Mouse (Mus musculus) forebrain, embryonic 11.5 days (tissue): ENCODE data around the gene Rassf1. TPM values are rescaled to one million over a fixed set of nuclear protein-coding genes. Genes with fewer than 3 reads are reported as not detected.
"Not testable (repeated sequence)": the region's sequence is repeated elsewhere in the genome, so short reads cannot be mapped to it uniquely, and the experiment has no call there.

ENCODE experiments used
- ATAC-seq: fragments of 200-750 bp; cut with Nextera tagmentation; replicated peaks from 2 replicates; pipeline ENCODE4 v1.8.0; 2017; ENCODE audit warnings: moderate TSS enrichment; ENCODE audit not compliant: low FRiP score
- DNase-seq: peaks from one replicate; pipeline ENCODE4 v3.0.0-alpha.2; 2017; ENCODE audit warnings: low spot score
- H3K27ac ChIP-seq: fragments of 300-500 bp; sonication (generic); 2 replicates; pipeline ENCODE4 v1.5.1; 2014; ENCODE audit warnings: low read depth, low read length
- H3K27me3 ChIP-seq: fragments of 300-500 bp; sonication (generic); 2 replicates; pipeline ENCODE4 v1.6.1; 2014; ENCODE audit warnings: mild to moderate bottlenecking, low read length, mixed read lengths; ENCODE audit not compliant: control insufficient read depth, insufficient read depth
- H3K36me3 ChIP-seq: fragments of 300-500 bp; sonication (generic); 2 replicates; pipeline ENCODE4 v1.6.1; 2014; ENCODE audit warnings: mild to moderate bottlenecking, low read length, moderate library complexity, mixed read lengths; ENCODE audit not compliant: control insufficient read depth, insufficient read depth
- H3K4me1 ChIP-seq: fragments of 300-500 bp; sonication (generic); replicated peaks from 2 replicates; pipeline ENCODE4 v1.6.1; 2014; ENCODE audit warnings: low read length, mixed read lengths; ENCODE audit not compliant: control insufficient read depth, insufficient read depth
- H3K4me2 ChIP-seq: fragments of 300-500 bp; sonication (generic); 2 replicates; pipeline ENCODE4 v1.6.1; 2014; ENCODE audit warnings: low read depth, mild to moderate bottlenecking, low read length, moderate library complexity, mixed read lengths; ENCODE audit not compliant: severe bottlenecking
- H3K4me3 ChIP-seq: fragments of 300-500 bp; sonication (generic); 2 replicates; pipeline ENCODE4 v1.5.1; 2014; ENCODE audit warnings: low read depth, low read length
- H3K9ac ChIP-seq: fragments of 300-500 bp; sonication (generic); 2 replicates; pipeline ENCODE4 v1.6.1; 2014; ENCODE audit warnings: low read length
- H3K9me3 ChIP-seq: fragments of 300-500 bp; sonication (generic); 2 replicates; pipeline ENCODE4 v1.6.1; 2016; ENCODE audit warnings: low read length, mixed read lengths; ENCODE audit not compliant: control insufficient read depth
- WGBS: fragments of 180-500 bp; shearing (Covaris S2); extraction: QIAGEN DNeasy Blood & Tissue Kit; methylation state at CpG from one replicate; pipeline ENCODE4 v1.1.7; 2014; 5-methylcytosine and 5-hydroxymethylcytosine counted together
- polyA plus RNA-seq: library from polyadenylated mRNA; unstranded; fragments of >200 nt; fragmentation: Nextera tagmentation; extraction: Ambion mirVana; gene quantifications from 2 replicates; pipeline ENCODE4 v1.2.1, GENCODE M21; 2014

Gene Rassf1
- polyA plus RNA-seq, 1 experiment from 2014 or later = 48.2 TPM

DNA sequence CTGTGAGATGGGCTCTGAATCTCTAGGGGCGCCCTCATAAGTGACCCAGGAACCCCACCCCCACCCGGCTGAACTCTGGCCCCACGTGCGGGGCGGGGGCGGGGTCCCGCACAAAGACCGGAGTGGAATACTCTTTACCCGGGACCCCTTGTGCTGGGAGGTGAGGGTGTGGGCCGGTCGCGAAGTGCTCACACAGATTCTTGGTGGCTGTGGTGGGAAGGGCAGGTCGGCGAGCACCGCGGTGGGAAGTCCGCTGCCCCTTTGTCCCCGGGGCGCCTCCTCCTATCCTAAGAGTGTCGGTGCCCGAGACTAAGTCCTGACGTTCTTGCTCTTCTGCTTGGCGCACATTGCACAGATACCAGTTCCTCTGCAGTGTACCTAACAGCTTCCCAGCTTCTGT lies 17.9 kb downstream of the Rassf1 start:
- under 1% methylated on average over 23 of the region's 23 CpGs for WGBS
- Histone ChIP-seq H3K27ac (peak overlapping the region; percentile 81), H3K36me3 (peaks cover 21% of the 10 kb centered on the region), H3K4me2 (peak overlapping the region; percentile 81), H3K4me3 (peak overlapping the region; percentile 79), H3K4me1 (peaks cover 23% of the 10 kb centered on the region), H3K9me3 (no peaks in the 10 kb centered on the region; the same call in 1 of the 2 replicates), H3K9ac (peak overlapping the region; percentile 94), H3K27me3 (no peaks in the 10 kb centered on the region)
- no peak for DNase-seq
- peak; percentile 14 for ATAC-seq

- no peak for ATAC-seq
- peaks cover 25% of the 10 kb centered on the region for H3K36me3 ChIP-seq
- H3K4me1 ChIP-seq = peaks cover 23% of the 10 kb centered on the region
- peak overlapping the region; percentile 79 for H3K4me3 ChIP-seq
- H3K4me2 ChIP-seq = peak overlapping the region; percentile 81
- H3K27me3 ChIP-seq = no peaks in the 10 kb centered on the region
- 51% methylated on average over 13 of the region's 13 CpGs for WGBS
- H3K9me3 ChIP-seq = no peaks in the 10 kb centered on the region; the same call in 1 of the 2 replicates
- H3K9ac ChIP-seq = peak overlapping the region; percentile 94
- H3K27ac ChIP-seq = no peak overlapping the region
- DNase-seq = no peak
These were observed 18.7 kb downstream of the Rassf1 start for GRCm38 (mm10) chr9:107570016-107570415.

GRCm38 (mm10) chr9:107570845-107571244 lies 19.5 kb downstream of the Rassf1 start:
- WGBS = 90% methylated on average over 21 of the region's 21 CpGs
- H3K4me3 ChIP-seq = peak overlapping the region; percentile 79; the same call in 1 of the 2 replicates
- peak overlapping the region; percentile 81 for H3K4me2 ChIP-seq
- peaks cover 25% of the 10 kb centered on the region for H3K36me3 ChIP-seq
- H3K9ac ChIP-seq = peak overlapping the region; percentile 94; the same call in 1 of the 2 replicates
- no peak overlapping the region for H3K27ac ChIP-seq
- DNase-seq (peak; percentile 52), ATAC-seq (no peak)
- no peaks in the 10 kb centered on the region; the same call in 1 of the 2 replicates for H3K9me3 ChIP-seq
- H3K4me1 ChIP-seq = peaks cover 23% of the 10 kb centered on the region
- no peaks in the 10 kb centered on the region for H3K27me3 ChIP-seq

GRCm38 (mm10) chr9:107571534-107572326 lies 20.4 kb downstream of the Rassf1 start:
- Histone ChIP-seq H3K36me3 (peaks cover 25% of the 10 kb centered on the region), H3K4me3 (no peak overlapping the region), H3K4me1 (peaks cover 23% of the 10 kb centered on the region), H3K27ac (no peak overlapping the region), H3K27me3 (no peaks in the 10 kb centered on the region), H3K9me3 (no peaks in the 10 kb centered on the region; the same call in 1 of the 2 replicates), H3K4me2 (no peak overlapping the region), H3K9ac (no peak overlapping the region)
- 94% methylated on average over 22 of the region's 22 CpGs for WGBS
- DNase-seq = no peak
- ATAC-seq = no peak

DNA sequence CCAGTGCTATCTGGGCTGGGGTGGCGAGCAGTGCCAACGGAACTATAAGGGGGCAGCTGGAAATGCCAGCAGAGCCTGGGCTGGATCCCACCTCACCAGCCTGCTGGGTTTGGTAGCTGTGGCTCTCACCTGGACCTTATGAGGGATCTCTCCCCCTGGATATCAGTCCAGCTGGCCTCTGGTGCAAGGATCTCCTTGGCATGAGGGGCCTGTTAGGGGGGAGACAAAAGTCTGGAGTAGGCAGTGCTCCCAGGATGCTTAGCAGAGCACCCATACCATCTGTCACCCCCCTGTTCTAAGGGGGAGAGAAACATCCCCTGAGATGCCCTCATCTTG lies 20.9 kb downstream of the Rassf1 start:
- WGBS = 92% methylated on average over 2 of the region's 2 CpGs
- Histone ChIP-seq H3K4me2 (no peak overlapping the region), H3K27me3 (no peaks in the 10 kb centered on the region), H3K4me3 (no peak overlapping the region), H3K9me3 (no peaks in the 10 kb centered on the region; the same call in 1 of the 2 replicates), H3K4me1 (peaks cover 25% of the 10 kb centered on the region), H3K36me3 (peaks cover 25% of the 10 kb centered on the region), H3K27ac (no peak overlapping the region), H3K9ac (no peak overlapping the region)
- ATAC-seq = no peak
- no peak for DNase-seq

DNA sequence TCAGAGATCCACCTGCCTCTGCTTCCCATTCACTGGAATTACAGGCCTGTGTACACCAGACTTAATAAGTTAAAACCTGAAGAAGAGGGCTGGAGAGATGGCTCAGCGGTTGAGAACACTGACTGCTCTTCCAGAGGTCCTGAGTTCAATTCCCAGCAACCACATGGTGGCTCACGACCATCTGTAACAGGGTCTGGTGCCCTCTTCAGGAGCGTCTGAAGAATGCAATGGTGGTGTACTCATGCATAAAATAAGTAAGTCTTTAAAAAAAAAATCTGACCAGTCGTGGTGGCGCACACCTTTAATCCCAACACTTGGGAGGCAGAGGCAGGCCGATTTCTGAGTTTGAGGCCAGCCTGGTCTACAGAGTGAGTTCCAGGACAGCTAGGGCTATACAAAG lies 22.4 kb downstream of the Rassf1 start:
- not testable (repeated sequence) for DNase-seq, H3K9me3 ChIP-seq, H3K4me2 ChIP-seq, H3K4me3 ChIP-seq, ATAC-seq, H3K27me3 ChIP-seq, H3K27ac ChIP-seq, H3K9ac ChIP-seq
- WGBS = 83% methylated on average over 6 of the region's 6 CpGs
- Histone ChIP-seq H3K4me1 (peaks cover 19% of the 10 kb centered on the region), H3K36me3 (peaks cover 25% of the 10 kb centered on the region)

DNA sequence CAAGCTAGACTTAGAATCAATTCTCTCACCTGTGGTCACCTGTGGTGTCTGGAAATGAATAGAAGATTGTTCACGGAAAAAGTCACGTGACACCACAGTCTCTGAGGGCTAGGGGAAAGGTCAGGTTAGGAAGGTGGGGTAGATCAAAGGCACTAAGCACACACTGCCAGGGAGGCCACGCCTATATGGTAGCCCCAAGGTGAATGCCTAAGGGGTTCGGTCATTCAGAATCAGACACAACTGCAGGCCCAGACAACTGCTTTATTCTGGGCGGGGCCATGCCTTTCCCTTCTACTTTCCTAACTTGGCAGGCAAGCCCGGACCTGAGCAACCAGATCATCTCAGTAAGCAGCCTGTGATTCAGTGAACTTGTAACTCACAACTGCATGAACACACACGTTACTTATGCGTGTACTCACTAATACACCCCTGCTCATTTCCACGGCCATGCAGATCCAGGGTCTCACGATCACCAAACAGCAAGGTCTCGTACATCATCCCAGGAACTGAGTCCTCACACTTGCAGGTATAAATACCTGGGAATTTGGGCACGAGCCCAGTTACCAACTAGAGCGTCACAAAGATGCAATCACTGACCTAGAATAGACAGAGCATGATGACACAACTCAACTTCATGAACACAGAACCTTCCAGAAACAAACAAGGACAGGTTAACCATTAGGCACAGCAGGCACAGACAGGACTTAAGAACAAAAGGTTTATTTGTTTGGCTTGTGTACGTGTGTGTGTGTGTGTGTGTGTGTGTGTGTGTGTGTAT lies 24.4 kb downstream of the Rassf1 start:
- Histone ChIP-seq H3K27me3 (no peaks in the 10 kb centered on the region), H3K9ac (no peak overlapping the region), H3K36me3 (peaks cover 25% of the 10 kb centered on the region), H3K27ac (no peak overlapping the region), H3K4me2 (no peak overlapping the region), H3K4me1 (peaks cover 13% of the 10 kb centered on the region), H3K9me3 (no peaks in the 10 kb centered on the region; the same call in 1 of the 2 replicates), H3K4me3 (no peak overlapping the region)
- ATAC-seq = no peak
- no peak for DNase-seq
- 84% methylated on average over 14 of the region's 14 CpGs for WGBS

- DNase-seq (peak; percentile 91), ATAC-seq (peak; percentile 83)
- no peaks in the 10 kb centered on the region for H3K27me3 ChIP-seq
- H3K4me2 ChIP-seq = peak within 1 kb of the TSS; percentile 44
- peak within 1 kb of the TSS; percentile 19; the same call in 1 of the 2 replicates for H3K27ac ChIP-seq
- H3K36me3 ChIP-seq = peaks cover 20% of the 10 kb centered on the region
- no peaks in the 10 kb centered on the region; the same call in 1 of the 2 replicates for H3K9me3 ChIP-seq
- peak within 1 kb of the TSS; percentile 44; the same call in 1 of the 2 replicates for H3K9ac ChIP-seq
- H3K4me1 ChIP-seq = peaks cover 13% of the 10 kb centered on the region
- H3K4me3 ChIP-seq = peak within 1 kb of the TSS; percentile 25
- 30% methylated on average over 16 of the region's 16 CpGs for WGBS
These were observed 25.2 kb downstream of the Rassf1 start, which contains the start of gene Hyal1 for GRCm38 (mm10) chr9:107576357-107577107. Gene Hyal1, plus strand, starts transcription at chr9:107576927.
